Mouse (Mus musculus): ENCODE results near the gene Gm37240. TPM values are rescaled to one million over a fixed set of nuclear protein-coding genes. Genes with fewer than 3 reads are reported as not detected.

Gm37240 gene
- total RNA-seq, 2 experiments from 2014 or later = 35.3 to 39.6 TPM

- DNase-seq = no peak
These were observed 1371.2 kb downstream of the Gm37240 start for GRCm38 (mm10) chr3:84516163-84516562.

GRCm38 (mm10) chr3:84512774-84513515 lies 1374.4 kb downstream of the Gm37240 start:
- DNase-seq = no peak

GRCm38 (mm10) chr3:84505193-84505592 lies 1382.1 kb downstream of the Gm37240 start:
- no peak for DNase-seq

- no peak for DNase-seq
These were observed 1383.0 kb downstream of the Gm37240 start for GRCm38 (mm10) chr3:84504291-84504690.

GRCm38 (mm10) chr3:84502101-84502500 lies 1385.2 kb downstream of the Gm37240 start:
- no peak for DNase-seq

- no peak for DNase-seq
These were observed 1386.8 kb downstream of the Gm37240 start for GRCm38 (mm10) chr3:84500491-84500890.

- DNase-seq = no peak
These were observed 1389.6 kb downstream of the Gm37240 start for GRCm38 (mm10) chr3:84497718-84498117.

GRCm38 (mm10) chr3:84492657-84493056 lies 1394.7 kb downstream of the Gm37240 start:
- no peak for DNase-seq

- DNase-seq = no peak
These were observed 1395.2 kb downstream of the Gm37240 start for GRCm38 (mm10) chr3:84492148-84492547.

GRCm38 (mm10) chr3:84488716-84489115 lies 1398.6 kb downstream of the Gm37240 start:
- DNase-seq = no peak

- DNase-seq = no peak
These were observed 1402.4 kb downstream of the Gm37240 start for GRCm38 (mm10) chr3:84484891-84485290.

- no peak for DNase-seq
These were observed 1403.0 kb downstream of the Gm37240 start for GRCm38 (mm10) chr3:84484333-84484732.

- no peak for DNase-seq
These were observed 1405.2 kb downstream of the Gm37240 start for GRCm38 (mm10) chr3:84482121-84482520.

GRCm38 (mm10) chr3:84481104-84481503 lies 1406.2 kb downstream of the Gm37240 start:
- DNase-seq = no peak

- DNase-seq = no peak
These were observed 1407.1 kb downstream of the Gm37240 start, which contains the start of gene Fhdc1 for GRCm38 (mm10) chr3:84480006-84480897. Gene Fhdc1 (minus strand): TSS chr3:84480429.

- peak; percentile 27 for DNase-seq
These were observed 1407.9 kb downstream of the Gm37240 start for GRCm38 (mm10) chr3:84479293-84480005.

GRCm38 (mm10) chr3:84478896-84479292 lies 1408.4 kb downstream of the Gm37240 start:
- no peak for DNase-seq

- no peak for DNase-seq
These were observed 1409.1 kb downstream of the Gm37240 start for GRCm38 (mm10) chr3:84478195-84478594.

GRCm38 (mm10) chr3:84477498-84477897 lies 1409.8 kb downstream of the Gm37240 start:
- DNase-seq = no peak

GRCm38 (mm10) chr3:84474981-84475775 lies 1412.1 kb downstream of the Gm37240 start:
- no peak for DNase-seq

GRCm38 (mm10) chr3:84474398-84474797 lies 1412.9 kb downstream of the Gm37240 start:
- DNase-seq = no peak

GRCm38 (mm10) chr3:84472955-84473354 lies 1414.4 kb downstream of the Gm37240 start:
- DNase-seq = no peak

All from gastrocnemius, postnatal 25 days (tissue).